Mouse (Mus musculus) thymus, adult 2 months (tissue): Measurements from ENCODE around the gene Snai3.

ENCODE experiments used
- CTCF ChIP-seq: fragments of 200-500 bp; IDR thresholded peaks from 2 replicates; pipeline ENCODE4 v1.5.1; 2012; ENCODE audit warnings: mild to moderate bottlenecking, control low read depth, low read length, moderate library complexity, borderline replicate concordance; ENCODE audit not compliant: control insufficient read depth, poor library complexity, insufficient read depth; ENCODE audit errors: extremely low read depth
- POLR2A ChIP-seq: fragments of 200-500 bp; IDR thresholded peaks from 2 replicates; pipeline ENCODE4 v1.6.1; 2012; ENCODE audit warnings: mild to moderate bottlenecking, low read length, control low read depth, moderate library complexity; ENCODE audit not compliant: control insufficient read depth, poor library complexity, insufficient read depth; ENCODE audit errors: extremely low read depth

DNA sequence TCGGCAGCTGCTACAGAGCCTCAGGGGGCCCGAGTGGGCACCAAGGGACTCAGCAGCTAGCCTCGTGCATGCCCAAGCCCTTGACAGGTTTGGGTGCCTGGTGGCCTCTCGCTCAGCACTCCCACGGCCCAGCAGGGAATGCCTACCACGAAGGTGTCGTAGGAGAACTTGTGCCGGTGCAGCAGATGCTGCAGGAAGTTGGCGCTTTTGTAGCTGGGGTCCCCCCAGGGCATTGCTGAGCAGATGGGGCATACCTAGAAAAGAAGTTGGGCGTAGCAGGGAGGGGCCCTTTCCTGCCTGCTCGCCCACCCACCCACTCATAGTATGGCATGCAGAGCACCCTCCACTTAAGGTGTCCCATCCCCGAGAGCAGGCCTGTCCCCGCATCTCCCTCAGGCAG, 7.3 kb upstream of the Snai3 start:
- no peak for TF ChIP-seq CTCF
- no peak for TF ChIP-seq POLR2A
